In genomic region chr3:108910303-108911080, GRCm38 (mm10) we compare ENCODE assay signal across 8 mouse cellular contexts. TPM values are rescaled to one million over a fixed set of nuclear protein-coding genes. Genes with fewer than 3 reads are reported as not detected.
DNase-seq lines count a peak whose midpoint lies in the region; ATAC-seq and TF ChIP-seq lines count a peak whose summit lies in the region.

No protein-coding gene starts in this region.

- peak overlapping the region; percentile 97 for H3K27ac ChIP-seq in forebrain, embryonic 15.5 days (replicated peaks)
- H3K27ac ChIP-seq in kidney, embryonic 16.5 days (ENCODE audit: low read length): peak overlapping the region; percentile 100
- peak overlapping the region; percentile 98 for H3K27ac ChIP-seq in midbrain, embryonic 12.5 days (replicated peaks)

- ATAC-seq in forebrain, embryonic 15.5 days (replicated peaks): no peak
- no peak for ATAC-seq in kidney, embryonic 16.5 days (ENCODE audit: low FRiP score, low TSS enrichment)
- no peak for ATAC-seq in midbrain, embryonic 12.5 days (ENCODE audit: low FRiP score, low read depth)

- no peaks in the 10 kb centered on the region for H3K9me3 ChIP-seq in forebrain, embryonic 15.5 days
- H3K9me3 ChIP-seq in kidney, embryonic 16.5 days (ENCODE audit: low read length): no peaks in the 10 kb centered on the region
- no peaks in the 10 kb centered on the region for H3K9me3 ChIP-seq in midbrain, embryonic 12.5 days

- peak; percentile 86 for DNase-seq in heart, adult 11 months
- no peak for DNase-seq in heart, adult 9 months (ENCODE audit: low spot score in 2 of 2)
- DNase-seq in brain, embryonic 14.5 days (ENCODE audit: low read depth): peak; percentile 31
- peak; percentile 42 for DNase-seq in thymus, postnatal 25 days
- DNase-seq in ovary, postnatal 14 days (ENCODE audit: low spot score): no peak

- H3K36me3 ChIP-seq in forebrain, embryonic 15.5 days: peaks cover 13% of the 10 kb centered on the region
- H3K36me3 ChIP-seq in kidney, embryonic 16.5 days (ENCODE audit: insufficient read depth, low read length): peaks cover 19% of the 10 kb centered on the region
- peaks cover 22% of the 10 kb centered on the region for H3K36me3 ChIP-seq in midbrain, embryonic 12.5 days

- peak overlapping the region; percentile 82 for H3K4me3 ChIP-seq in forebrain, embryonic 15.5 days
- peak overlapping the region; percentile 82 for H3K4me3 ChIP-seq in kidney, embryonic 16.5 days (ENCODE audit: low read length)
- peak overlapping the region; percentile 97 for H3K4me3 ChIP-seq in midbrain, embryonic 12.5 days

- H3K9ac ChIP-seq in forebrain, embryonic 15.5 days (replicated peaks): peak overlapping the region; percentile 84
- H3K9ac ChIP-seq in kidney, embryonic 16.5 days (replicated peaks; ENCODE audit: low read length): peak overlapping the region; percentile 93
- H3K9ac ChIP-seq in midbrain, embryonic 12.5 days (replicated peaks): peak overlapping the region; percentile 94

- H3K4me1 ChIP-seq in forebrain, embryonic 15.5 days: peaks cover 28% of the 10 kb centered on the region
- H3K4me1 ChIP-seq in kidney, embryonic 16.5 days (ENCODE audit: insufficient read depth, low read length): peaks cover 13% of the 10 kb centered on the region
- H3K4me1 ChIP-seq in midbrain, embryonic 12.5 days: peaks cover 13% of the 10 kb centered on the region

- under 1% methylated on average over 31 of the region's 32 CpGs for WGBS in forebrain, embryonic 15.5 days
- WGBS in kidney, embryonic 16.5 days: under 1% methylated on average over 32 of the region's 32 CpGs
- 1% methylated on average over 31 of the region's 32 CpGs for WGBS in midbrain, embryonic 12.5 days

- no peak for TF ChIP-seq CTCF in brain, embryonic 14.5 days (IDR thresholded peaks at IDR 0.05; ENCODE audit: borderline replicate concordance, extremely low read depth, insufficient read depth, insufficient read length)

- peak overlapping the region; percentile 98 for H3K4me2 ChIP-seq in forebrain, embryonic 15.5 days (replicated peaks)
- peak overlapping the region; percentile 95 for H3K4me2 ChIP-seq in kidney, embryonic 16.5 days (replicated peaks; ENCODE audit: low read depth, low read length)
- H3K4me2 ChIP-seq in midbrain, embryonic 12.5 days (replicated peaks): peak overlapping the region; percentile 93

- no peak for TF ChIP-seq POLR2A in brain, embryonic 14.5 days (IDR thresholded peaks at IDR 0.05; ENCODE audit: borderline replicate concordance, extremely low read depth, insufficient read depth, insufficient read length, poor library complexity, severe bottlenecking)

- no peaks in the 10 kb centered on the region for H3K27me3 ChIP-seq in forebrain, embryonic 15.5 days
- H3K27me3 ChIP-seq in kidney, embryonic 16.5 days (ENCODE audit: insufficient read depth, low read length): no peaks in the 10 kb centered on the region
- H3K27me3 ChIP-seq in midbrain, embryonic 12.5 days: no peaks in the 10 kb centered on the region

RNA-seq across cellular contexts. Expression of gene Prpf38b, which starts 1.0 kb away (rescaled TPM):
- 68.0 and 78.4 TPM in 2 replicates for polyA plus RNA-seq in brain, embryonic 14.5 days (2012; rRNA removed)
- 60.7 and 66.9 TPM in 2 replicates for polyA plus RNA-seq in forebrain, embryonic 15.5 days (2015; fragmentation: Nextera tagmentation; extraction: Ambion mirVana)
- polyA plus RNA-seq in kidney, embryonic 16.5 days (2015; fragmentation: Nextera tagmentation; extraction: Ambion mirVana): 68.1 and 69.0 TPM in 2 replicates
- polyA plus RNA-seq in midbrain, embryonic 12.5 days (2016; fragmentation: Nextera tagmentation; extraction: Ambion mirVana): 77.9 and 89.5 TPM in 2 replicates

RNA-seq across cellular contexts. Expression of gene Fndc7, which starts 20.7 kb away (rescaled TPM):
- 0.09 and 0.11 TPM in 2 replicates for polyA plus RNA-seq in brain, embryonic 14.5 days (2012; rRNA removed)
- not detected in 2 replicates for polyA plus RNA-seq in forebrain, embryonic 15.5 days (2015; fragmentation: Nextera tagmentation; extraction: Ambion mirVana)
- polyA plus RNA-seq in kidney, embryonic 16.5 days (2015; fragmentation: Nextera tagmentation; extraction: Ambion mirVana): 0.06 TPM in 1 of 2 replicates, not detected in the other
- 0.08 TPM in 1 of 2 replicates, not detected in the other for polyA plus RNA-seq in midbrain, embryonic 12.5 days (2016; fragmentation: Nextera tagmentation; extraction: Ambion mirVana)

RNA-seq across cellular contexts. Expression of gene Henmt1, which starts 29.2 kb away (rescaled TPM):
- polyA plus RNA-seq in brain, embryonic 14.5 days (2012; rRNA removed): 1.2 and 1.5 TPM in 2 replicates
- 1.2 and 1.6 TPM in 2 replicates for polyA plus RNA-seq in forebrain, embryonic 15.5 days (2015; fragmentation: Nextera tagmentation; extraction: Ambion mirVana)
- polyA plus RNA-seq in kidney, embryonic 16.5 days (2015; fragmentation: Nextera tagmentation; extraction: Ambion mirVana): 0.37 and 0.45 TPM in 2 replicates
- polyA plus RNA-seq in midbrain, embryonic 12.5 days (2016; fragmentation: Nextera tagmentation; extraction: Ambion mirVana): 0.78 and 0.86 TPM in 2 replicates

RNA-seq across cellular contexts. Expression of gene Gm9857, which starts 29.8 kb away (rescaled TPM):
- 1.3 TPM in 2 replicates for polyA plus RNA-seq in brain, embryonic 14.5 days (2012; rRNA removed)
- 0.75 and 0.78 TPM in 2 replicates for polyA plus RNA-seq in forebrain, embryonic 15.5 days (2015; fragmentation: Nextera tagmentation; extraction: Ambion mirVana)
- not detected in 2 replicates for polyA plus RNA-seq in kidney, embryonic 16.5 days (2015; fragmentation: Nextera tagmentation; extraction: Ambion mirVana)
- polyA plus RNA-seq in midbrain, embryonic 12.5 days (2016; fragmentation: Nextera tagmentation; extraction: Ambion mirVana): not detected in 2 replicates

Comparison
In these comparisons a context has a peak if more than half of its experiments do, and no peak if none do; other contexts are left out.
1. DNase-seq: peak in heart, adult 11 months (single experiment), brain, embryonic 14.5 days (single experiment) and thymus, postnatal 25 days (single experiment); none in heart, adult 9 months (0 of 2) and ovary, postnatal 14 days (single experiment).
2. Peak in every context shown above with its lines, with median percentiles within 50 percentile points of each other: H3K27ac ChIP-seq, H3K4me2 ChIP-seq, H3K4me3 ChIP-seq and H3K9ac ChIP-seq.